Mouse (Mus musculus) hematopoietic multipotent progenitor cell, adult 10-12 weeks (in vitro differentiated cells): ENCODE results near the gene Nr2c2. TPM values are rescaled to one million over a fixed set of nuclear protein-coding genes. Genes with fewer than 3 reads are reported as not detected.

ENCODE experiments used
- polyA plus RNA-seq: library from polyadenylated mRNA; stranded (reverse); fragments of >175 nt; gene quantifications from 2 replicates; pipeline ENCODE4 v1.2.3, GENCODE M21; 2012; ENCODE audit warnings: low replicate concordance

Nr2c2 gene
- polyA plus RNA-seq: 7.2 and 11.1 TPM in 2 replicates

GRCm38 (mm10) chr6:92091130-92091591 is at the start of gene Nr2c2:
Gene Nr2c2 (plus strand): TSS chr6:92091390.

GRCm38 (mm10) chr6:92183621-92184131 is 92.5 kb downstream of the Nr2c2 start, which contains the start of gene Mrps25:
Gene Mrps25 (minus strand): TSS chr6:92184033.

GRCm38 (mm10) chr6:92214773-92215449 is 123.7 kb downstream of the Nr2c2 start, which contains the start of gene Rbsn:
Gene Rbsn (minus strand): TSS chr6:92214925.

Other genes starting within 250 kb of the Nr2c2 start
- 6.1 and 9.5 TPM in 2 replicates for gene Ccdc174, start 213.3 kb upstream of the Nr2c2 start, polyA plus RNA-seq
- 0.08 TPM in 1 of 2 replicates, not detected in the other for gene 4930590J08Rik, start 188.6 kb upstream of the Nr2c2 start, polyA plus RNA-seq
- gene Fgd5, start 112.5 kb upstream of the Nr2c2 start, polyA plus RNA-seq: 0.20 and 1.1 TPM in 2 replicates
- 0.38 and 6.9 TPM in 2 replicates for gene Mrps25, start 92.6 kb downstream of the Nr2c2 start, polyA plus RNA-seq
- gene Rbsn, start 123.5 kb downstream of the Nr2c2 start, polyA plus RNA-seq: 5.4 and 5.9 TPM in 2 replicates
- not detected in 2 replicates for gene Trh, start 153.3 kb downstream of the Nr2c2 start, polyA plus RNA-seq